Mouse (Mus musculus): Measurements from ENCODE around the gene Phospho1. TPM values are rescaled to one million over a fixed set of nuclear protein-coding genes. Genes with fewer than 3 reads are reported as not detected.
A peak's percentile ranks its signal among the peaks of the same experiment; 100 is the strongest.

Phospho1 gene
- polyA plus RNA-seq, 1 experiment: 165 TPM

DNA sequence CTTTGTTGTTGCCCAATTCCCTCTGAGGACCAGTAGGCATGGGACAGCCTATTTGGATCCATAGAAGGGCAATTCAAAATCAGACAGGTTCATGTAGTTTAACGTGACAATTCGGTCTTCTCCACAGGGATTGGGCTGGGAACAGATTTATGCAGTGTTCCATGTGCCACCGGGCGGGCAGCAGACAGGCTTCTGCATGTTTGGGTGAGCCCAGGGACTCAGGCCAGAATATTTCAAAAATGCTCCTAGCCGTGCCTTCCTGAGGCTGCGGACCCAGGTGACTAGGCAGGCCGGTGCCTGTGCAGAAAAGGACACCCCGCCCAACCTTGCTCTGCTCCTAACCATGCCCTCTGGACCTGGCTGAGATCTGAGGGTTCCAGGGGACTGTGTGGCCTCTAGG is 5.2 kb upstream of the Phospho1 start:
- no peak overlapping the region for H3K4me3 ChIP-seq
- no peaks in the 10 kb centered on the region for H3K36me3 ChIP-seq (ENCODE audit: control insufficient read depth, insufficient read depth)
- no peak for TF ChIP-seq MAX (IDR thresholded peaks at IDR 0.05; ENCODE audit: low read depth)
- no peak for TF ChIP-seq TCF3 (IDR thresholded peaks at IDR 0.05; ENCODE audit: insufficient read length, low read depth)
- TF ChIP-seq POLR2A (IDR thresholded peaks at IDR 0.05; ENCODE audit: insufficient read length, low read depth): no peak
- no peak for TF ChIP-seq USF1 (IDR thresholded peaks at IDR 0.05; ENCODE audit: low read depth)
- H3ac ChIP-seq (ENCODE audit: control insufficient read depth, insufficient read length): no peak overlapping the region
- no peaks in the 10 kb centered on the region for H3K27me3 ChIP-seq (ENCODE audit: control insufficient read depth, insufficient read depth, insufficient read length)
- no peaks in the 10 kb centered on the region for H3K79me2 ChIP-seq (ENCODE audit: control insufficient read depth, insufficient read depth)
- no peak overlapping the region for H3K4me2 ChIP-seq (ENCODE audit: low read depth)

DNA sequence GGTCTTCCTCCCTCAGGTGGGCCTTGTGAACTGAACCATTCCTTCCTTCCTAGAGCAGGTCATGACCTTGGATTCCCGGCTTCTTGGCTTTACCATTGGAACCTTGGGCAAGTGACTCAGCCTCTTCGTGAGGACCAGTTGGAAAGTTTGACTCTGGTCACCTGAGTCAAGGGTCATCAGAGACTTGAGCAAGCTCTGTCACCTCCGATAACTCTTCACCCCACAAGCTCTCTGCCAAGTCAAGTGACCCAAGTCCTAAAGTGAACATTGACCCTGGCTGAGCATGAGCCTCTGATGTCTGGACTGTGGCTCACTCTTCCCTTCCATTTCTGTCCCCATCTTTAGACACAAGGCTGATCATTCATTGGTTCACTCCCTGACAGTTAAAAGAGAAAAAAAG is 2.8 kb upstream of the Phospho1 start:
- H3K79me2 ChIP-seq (ENCODE audit: control insufficient read depth, insufficient read depth): no peaks in the 10 kb centered on the region
- H3K4me3 ChIP-seq: no peak overlapping the region
- no peak for TF ChIP-seq POLR2A (IDR thresholded peaks at IDR 0.05; ENCODE audit: insufficient read length, low read depth)
- TF ChIP-seq TCF3 (IDR thresholded peaks at IDR 0.05; ENCODE audit: insufficient read length, low read depth): no peak
- TF ChIP-seq REST (IDR thresholded peaks at IDR 0.05; ENCODE audit: insufficient read depth, insufficient read length): no peak
- no peak for TF ChIP-seq MYOD1 (IDR thresholded peaks at IDR 0.05; ENCODE audit: control insufficient read depth in 1 of 3, insufficient read length in 2 of 3, low read depth in 2 of 3)
- no peak for TF ChIP-seq E2F4 (IDR thresholded peaks at IDR 0.05; ENCODE audit: insufficient read depth)
- no peak for TF ChIP-seq CEBPB (IDR thresholded peaks at IDR 0.05; ENCODE audit: insufficient read depth, poor library complexity, severe bottlenecking)
- no peak for TF ChIP-seq SRF (IDR thresholded peaks at IDR 0.05; ENCODE audit: control insufficient read depth, insufficient read length, low read depth)
- TF ChIP-seq MAX (IDR thresholded peaks at IDR 0.05; ENCODE audit: low read depth): no peak
- no peak for TF ChIP-seq MYOG (IDR thresholded peaks at IDR 0.05; ENCODE audit: control insufficient read depth in 1 of 3, insufficient read depth in 1 of 3, insufficient read length in 2 of 3, low read depth in 2 of 3)
- TF ChIP-seq TCF12 (IDR thresholded peaks at IDR 0.05; ENCODE audit: insufficient read depth, poor library complexity, severe bottlenecking): no peak
- TF ChIP-seq POLR2AphosphoS2 (IDR thresholded peaks at IDR 0.05; ENCODE audit: insufficient read length, low read depth): no peak
- TF ChIP-seq USF1 (IDR thresholded peaks at IDR 0.05; ENCODE audit: low read depth): no peak
- H3ac ChIP-seq (ENCODE audit: control insufficient read depth, insufficient read length): no peak overlapping the region
- H3K4me2 ChIP-seq (ENCODE audit: low read depth): no peak overlapping the region
- no peaks in the 10 kb centered on the region for H3K27me3 ChIP-seq (ENCODE audit: control insufficient read depth, insufficient read depth, insufficient read length)
- H3K36me3 ChIP-seq (ENCODE audit: control insufficient read depth, insufficient read depth): no peaks in the 10 kb centered on the region

DNA sequence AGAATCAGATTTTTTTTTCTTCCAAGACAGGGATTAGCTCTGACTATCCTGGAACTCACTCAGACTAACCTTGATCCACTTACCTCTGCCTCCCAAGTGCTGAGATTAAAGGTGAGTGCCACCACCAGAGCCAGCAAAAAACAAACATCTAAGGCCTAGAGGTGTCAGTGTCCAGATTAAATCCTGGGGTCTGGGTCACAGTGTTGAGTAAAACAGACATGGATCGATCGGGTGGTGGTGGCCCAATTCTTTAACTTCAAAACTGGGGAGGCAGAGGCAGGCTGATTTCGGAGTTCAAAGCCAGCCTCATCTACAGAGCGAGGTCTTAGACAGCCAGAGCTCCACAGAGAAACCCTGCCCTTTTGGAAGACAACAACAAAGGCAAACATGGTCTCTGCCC is 1.9 kb upstream of the Phospho1 start:
- Histone ChIP-seq H3K4me3 (no peak overlapping the region), H3ac (ENCODE audit: control insufficient read depth, insufficient read length) (no peak overlapping the region), H3K36me3 (ENCODE audit: control insufficient read depth, insufficient read depth) (no peaks in the 10 kb centered on the region), H3K27me3 (ENCODE audit: control insufficient read depth, insufficient read depth, insufficient read length) (no peaks in the 10 kb centered on the region), H3K79me2 (ENCODE audit: control insufficient read depth, insufficient read depth) (no peaks in the 10 kb centered on the region), H3K4me2 (ENCODE audit: low read depth) (no peak overlapping the region)
- TF ChIP-seq MYOG (IDR thresholded peaks at IDR 0.05; ENCODE audit: control insufficient read depth in 1 of 3, insufficient read depth in 1 of 3, insufficient read length in 2 of 3, low read depth in 2 of 3): no peak
- TF ChIP-seq CEBPB (IDR thresholded peaks at IDR 0.05; ENCODE audit: insufficient read depth, poor library complexity, severe bottlenecking): no peak
- TF ChIP-seq E2F4 (IDR thresholded peaks at IDR 0.05; ENCODE audit: insufficient read depth): no peak
- TF ChIP-seq POLR2A (IDR thresholded peaks at IDR 0.05; ENCODE audit: insufficient read length, low read depth): no peak
- no peak for TF ChIP-seq MAX (IDR thresholded peaks at IDR 0.05; ENCODE audit: low read depth)
- no peak for TF ChIP-seq MYOD1 (IDR thresholded peaks at IDR 0.05; ENCODE audit: control insufficient read depth in 1 of 3, insufficient read length in 2 of 3, low read depth in 2 of 3)
- TF ChIP-seq SRF (IDR thresholded peaks at IDR 0.05; ENCODE audit: control insufficient read depth, insufficient read length, low read depth): no peak
- no peak for TF ChIP-seq POLR2AphosphoS2 (IDR thresholded peaks at IDR 0.05; ENCODE audit: insufficient read length, low read depth)
- TF ChIP-seq TCF3 (IDR thresholded peaks at IDR 0.05; ENCODE audit: insufficient read length, low read depth): no peak
- TF ChIP-seq USF1 (IDR thresholded peaks at IDR 0.05; ENCODE audit: low read depth): no peak
- TF ChIP-seq REST (IDR thresholded peaks at IDR 0.05; ENCODE audit: insufficient read depth, insufficient read length): no peak
- TF ChIP-seq TCF12 (IDR thresholded peaks at IDR 0.05; ENCODE audit: insufficient read depth, poor library complexity, severe bottlenecking): no peak

DNA sequence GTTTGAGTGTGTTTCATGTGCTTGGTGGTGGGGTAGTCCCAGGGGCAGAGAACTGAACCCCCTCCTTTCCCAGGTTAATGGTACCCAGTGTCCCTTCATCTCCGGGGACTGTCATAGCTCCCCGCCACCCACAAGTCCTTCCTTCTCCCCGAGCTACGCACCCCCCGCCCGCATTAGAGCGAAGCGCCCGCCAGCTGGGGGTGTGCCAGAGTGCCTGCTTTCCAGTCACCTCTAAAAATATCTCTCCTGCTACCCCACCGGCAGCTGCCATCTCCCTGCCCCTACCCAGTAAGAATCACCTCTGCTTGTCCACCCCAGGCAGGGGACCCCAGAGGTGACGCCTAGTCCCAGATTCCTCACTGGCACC is 561 bp downstream of the Phospho1 start:
- peak overlapping the region; percentile 86 for H3K4me3 ChIP-seq
- H3K4me2 ChIP-seq (ENCODE audit: low read depth): peak overlapping the region; percentile 90
- no peaks in the 10 kb centered on the region for H3K27me3 ChIP-seq (ENCODE audit: control insufficient read depth, insufficient read depth, insufficient read length)
- no peaks in the 10 kb centered on the region for H3K79me2 ChIP-seq (ENCODE audit: control insufficient read depth, insufficient read depth)
- TF ChIP-seq MYOG (IDR thresholded peaks at IDR 0.05; ENCODE audit: control insufficient read depth in 1 of 3, insufficient read depth in 1 of 3, insufficient read length in 2 of 3, low read depth in 2 of 3) (peak in 2 of 3 experiments; percentile 50), MYOD1 (IDR thresholded peaks at IDR 0.05; ENCODE audit: control insufficient read depth in 1 of 3, insufficient read length in 2 of 3, low read depth in 2 of 3) (peak in 2 of 3 experiments; percentile 18 to 65), TCF3 (IDR thresholded peaks at IDR 0.05; ENCODE audit: insufficient read length, low read depth) (no peak)
- no peaks in the 10 kb centered on the region for H3K36me3 ChIP-seq (ENCODE audit: control insufficient read depth, insufficient read depth)
- H3ac ChIP-seq (ENCODE audit: control insufficient read depth, insufficient read length): peak overlapping the region; percentile 36

DNA sequence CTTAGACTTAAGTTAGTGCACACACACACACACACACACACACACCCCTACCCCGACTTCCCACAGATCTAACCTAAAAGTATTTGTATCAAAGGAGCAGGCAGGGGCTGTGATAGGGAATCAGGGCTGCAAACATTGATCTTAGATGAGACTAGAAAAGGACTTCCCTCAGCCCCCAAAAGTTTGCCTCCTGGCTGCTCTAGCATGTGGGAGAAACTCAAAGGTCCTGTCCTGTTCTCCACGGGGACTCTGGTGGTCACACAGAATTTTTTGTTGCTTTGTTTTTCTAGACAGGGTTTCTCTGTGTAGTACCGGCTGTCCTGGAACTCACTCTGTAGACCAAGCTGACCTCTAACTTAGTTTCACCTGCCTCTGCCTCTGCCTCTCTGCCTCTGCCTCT is 1.3 kb downstream of the Phospho1 start:
- no peak for TF ChIP-seq TCF3 (IDR thresholded peaks at IDR 0.05; ENCODE audit: insufficient read length, low read depth)
- TF ChIP-seq CEBPB (IDR thresholded peaks at IDR 0.05; ENCODE audit: insufficient read depth, poor library complexity, severe bottlenecking): no peak
- TF ChIP-seq MYOD1 (IDR thresholded peaks at IDR 0.05; ENCODE audit: control insufficient read depth in 1 of 3, insufficient read length in 2 of 3, low read depth in 2 of 3): no peak
- TF ChIP-seq E2F4 (IDR thresholded peaks at IDR 0.05; ENCODE audit: insufficient read depth): no peak
- TF ChIP-seq MAX (IDR thresholded peaks at IDR 0.05; ENCODE audit: low read depth): no peak
- no peak for TF ChIP-seq TCF12 (IDR thresholded peaks at IDR 0.05; ENCODE audit: insufficient read depth, poor library complexity, severe bottlenecking)
- Histone ChIP-seq H3K4me3 (peak overlapping the region; percentile 86), H3K79me2 (ENCODE audit: control insufficient read depth, insufficient read depth) (no peaks in the 10 kb centered on the region), H3ac (ENCODE audit: control insufficient read depth, insufficient read length) (no peak overlapping the region), H3K36me3 (ENCODE audit: control insufficient read depth, insufficient read depth) (no peaks in the 10 kb centered on the region), H3K4me2 (ENCODE audit: low read depth) (peak overlapping the region; percentile 90), H3K27me3 (ENCODE audit: control insufficient read depth, insufficient read depth, insufficient read length) (no peaks in the 10 kb centered on the region)
